Mouse (Mus musculus): ENCODE results near the gene Ccne1. TPM values are rescaled to one million over a fixed set of nuclear protein-coding genes. Genes with fewer than 3 reads are reported as not detected.

The Ccne1 gene
- polyA plus RNA-seq, 1 experiment from 2014 or later = 61.4 TPM

- Histone ChIP-seq H3K4me3 (no peak overlapping the region), H3K9me3 (no peaks in the 10 kb centered on the region), H3K9ac (no peak overlapping the region), H3K27me3 (peaks cover 4% of the 10 kb centered on the region; the same call in 1 of the 2 replicates), H3K4me2 (no peak overlapping the region), H3K4me1 (peaks cover 17% of the 10 kb centered on the region), H3K36me3 (no peaks in the 10 kb centered on the region), H3K27ac (no peak overlapping the region)
- 76% methylated on average over 7 of the region's 7 CpGs for WGBS
- no peak for ATAC-seq (ENCODE audit: insufficient number of reproducible peaks, insufficient read depth, low FRiP score, low TSS enrichment, low read depth)
These were observed 17.2 kb downstream of the Ccne1 start for GRCm38 (mm10) chr7:38089930-38090675.

- Histone ChIP-seq H3K9me3 (no peaks in the 10 kb centered on the region), H3K36me3 (no peaks in the 10 kb centered on the region), H3K27me3 (peaks cover 4% of the 10 kb centered on the region; the same call in 1 of the 2 replicates), H3K4me3 (no peak overlapping the region), H3K27ac (no peak overlapping the region), H3K4me1 (peaks cover 17% of the 10 kb centered on the region), H3K4me2 (no peak overlapping the region), H3K9ac (no peak overlapping the region)
- WGBS = 76% methylated on average over 2 of the region's 2 CpGs
- no peak for ATAC-seq (ENCODE audit: insufficient number of reproducible peaks, insufficient read depth, low FRiP score, low TSS enrichment, low read depth)
These were observed 18.9 kb downstream of the Ccne1 start for GRCm38 (mm10) chr7:38088456-38088855.

GRCm38 (mm10) chr7:38087856-38088255 lies 19.5 kb downstream of the Ccne1 start:
- no peak for ATAC-seq (ENCODE audit: insufficient number of reproducible peaks, insufficient read depth, low FRiP score, low TSS enrichment, low read depth)
- 81% methylated on average over 8 of the region's 8 CpGs for WGBS
- H3K27ac ChIP-seq = no peak overlapping the region
- H3K4me1 ChIP-seq = peaks cover 15% of the 10 kb centered on the region
- H3K9me3 ChIP-seq = no peaks in the 10 kb centered on the region
- H3K4me3 ChIP-seq = no peak overlapping the region
- H3K27me3 ChIP-seq = peaks cover 4% of the 10 kb centered on the region; the same call in 1 of the 2 replicates
- no peak overlapping the region for H3K4me2 ChIP-seq
- H3K9ac ChIP-seq = no peak overlapping the region
- no peaks in the 10 kb centered on the region for H3K36me3 ChIP-seq

GRCm38 (mm10) chr7:38086401-38086800 lies 20.9 kb downstream of the Ccne1 start:
- peaks cover 15% of the 10 kb centered on the region for H3K4me1 ChIP-seq
- H3K9ac ChIP-seq = 0 out of 2 replicates have a peak overlapping the region, but pooled peaks have one; percentile 27
- H3K27ac ChIP-seq = peak overlapping the region; percentile 55; the same call in 1 of the 2 replicates
- H3K36me3 ChIP-seq = no peaks in the 10 kb centered on the region
- no peaks in the 10 kb centered on the region for H3K9me3 ChIP-seq
- H3K4me2 ChIP-seq = peak overlapping the region; percentile 89
- WGBS = 33% methylated on average over 8 of the region's 8 CpGs
- H3K4me3 ChIP-seq = peak overlapping the region; percentile 50; the same call in 1 of the 2 replicates
- no peak for ATAC-seq (ENCODE audit: insufficient number of reproducible peaks, insufficient read depth, low FRiP score, low TSS enrichment, low read depth)
- peaks cover 4% of the 10 kb centered on the region; the same call in 1 of the 2 replicates for H3K27me3 ChIP-seq

GRCm38 (mm10) chr7:38085573-38086211 lies 21.6 kb downstream of the Ccne1 start:
- peaks cover 4% of the 10 kb centered on the region; the same call in 1 of the 2 replicates for H3K27me3 ChIP-seq
- no peaks in the 10 kb centered on the region for H3K36me3 ChIP-seq
- H3K27ac ChIP-seq = peak overlapping the region; percentile 55; the same call in 1 of the 2 replicates
- H3K9me3 ChIP-seq = no peaks in the 10 kb centered on the region
- peak overlapping the region; percentile 89 for H3K4me2 ChIP-seq
- H3K4me1 ChIP-seq = peaks cover 15% of the 10 kb centered on the region
- peak overlapping the region; percentile 50 for H3K4me3 ChIP-seq
- under 1% methylated on average over 35 of the region's 35 CpGs for WGBS
- peak overlapping the region; percentile 69 for H3K9ac ChIP-seq
- peak; percentile 29 for ATAC-seq (ENCODE audit: insufficient number of reproducible peaks, insufficient read depth, low FRiP score, low TSS enrichment, low read depth)

- peaks cover 4% of the 10 kb centered on the region; the same call in 1 of the 2 replicates for H3K27me3 ChIP-seq
- no peaks in the 10 kb centered on the region for H3K36me3 ChIP-seq
- under 1% methylated on average over 64 of the region's 65 CpGs for WGBS
- peaks cover 15% of the 10 kb centered on the region for H3K4me1 ChIP-seq
- peak overlapping the region; percentile 50 for H3K4me3 ChIP-seq
- H3K9me3 ChIP-seq = no peaks in the 10 kb centered on the region
- peak overlapping the region; percentile 55; the same call in 1 of the 2 replicates for H3K27ac ChIP-seq
- ATAC-seq (ENCODE audit: insufficient number of reproducible peaks, insufficient read depth, low FRiP score, low TSS enrichment, low read depth) = peak; percentile 96
- peak overlapping the region; percentile 89 for H3K4me2 ChIP-seq
- peak overlapping the region; percentile 69 for H3K9ac ChIP-seq
These were observed 22.4 kb downstream of the Ccne1 start for GRCm38 (mm10) chr7:38084778-38085572.

GRCm38 (mm10) chr7:38082971-38083370 lies 24.4 kb downstream of the Ccne1 start:
- no peak overlapping the region for H3K4me3 ChIP-seq
- H3K4me2 ChIP-seq = no peak overlapping the region
- H3K36me3 ChIP-seq = no peaks in the 10 kb centered on the region
- no peak overlapping the region for H3K27ac ChIP-seq
- no peaks in the 10 kb centered on the region for H3K9me3 ChIP-seq
- no peak for ATAC-seq (ENCODE audit: insufficient number of reproducible peaks, insufficient read depth, low FRiP score, low TSS enrichment, low read depth)
- no peak overlapping the region for H3K9ac ChIP-seq
- peaks cover 15% of the 10 kb centered on the region for H3K4me1 ChIP-seq
- H3K27me3 ChIP-seq = peaks cover 4% of the 10 kb centered on the region; the same call in 1 of the 2 replicates

GRCm38 (mm10) chr7:38077189-38077588 lies 30.1 kb downstream of the Ccne1 start:
- Histone ChIP-seq H3K27me3 (peaks cover 11% of the 10 kb centered on the region), H3K27ac (no peak overlapping the region), H3K4me2 (no peak overlapping the region), H3K9me3 (no peaks in the 10 kb centered on the region), H3K4me3 (no peak overlapping the region), H3K4me1 (no peaks in the 10 kb centered on the region), H3K9ac (no peak overlapping the region), H3K36me3 (no peaks in the 10 kb centered on the region)
- 71% methylated on average over 7 of the region's 7 CpGs for WGBS
- no peak for ATAC-seq (ENCODE audit: insufficient number of reproducible peaks, insufficient read depth, low FRiP score, low TSS enrichment, low read depth)

- no peak for ATAC-seq (ENCODE audit: insufficient number of reproducible peaks, insufficient read depth, low FRiP score, low TSS enrichment, low read depth)
- Histone ChIP-seq H3K4me3 (no peak overlapping the region), H3K27ac (no peak overlapping the region), H3K27me3 (peaks cover 11% of the 10 kb centered on the region), H3K4me1 (no peaks in the 10 kb centered on the region), H3K9me3 (no peaks in the 10 kb centered on the region), H3K36me3 (no peaks in the 10 kb centered on the region), H3K4me2 (no peak overlapping the region), H3K9ac (no peak overlapping the region)
- WGBS = 51% methylated on average over 6 of the region's 6 CpGs
These were observed 31.8 kb downstream of the Ccne1 start for GRCm38 (mm10) chr7:38075487-38075886.

- H3K36me3 ChIP-seq = no peaks in the 10 kb centered on the region
- WGBS = 45% methylated on average over 10 of the region's 10 CpGs
- no peak overlapping the region for H3K4me3 ChIP-seq
- peak overlapping the region; percentile 28; the same call in 1 of the 2 replicates for H3K9ac ChIP-seq
- no peak for ATAC-seq (ENCODE audit: insufficient number of reproducible peaks, insufficient read depth, low FRiP score, low TSS enrichment, low read depth)
- H3K4me1 ChIP-seq = no peaks in the 10 kb centered on the region
- H3K27me3 ChIP-seq = peaks cover 11% of the 10 kb centered on the region
- H3K9me3 ChIP-seq = no peaks in the 10 kb centered on the region
- H3K27ac ChIP-seq = no peak overlapping the region
- peak overlapping the region; percentile 44 for H3K4me2 ChIP-seq
These were observed 32.4 kb downstream of the Ccne1 start for GRCm38 (mm10) chr7:38074920-38075319.

- no peaks in the 10 kb centered on the region for H3K9me3 ChIP-seq
- H3K4me1 ChIP-seq = no peaks in the 10 kb centered on the region
- peaks cover 11% of the 10 kb centered on the region for H3K27me3 ChIP-seq
- H3K4me2 ChIP-seq = peak overlapping the region; percentile 44
- no peak overlapping the region for H3K4me3 ChIP-seq
- H3K9ac ChIP-seq = peak overlapping the region; percentile 28; the same call in 1 of the 2 replicates
- WGBS = 3% methylated on average over 14 of the region's 14 CpGs
- no peak overlapping the region for H3K27ac ChIP-seq
- no peaks in the 10 kb centered on the region for H3K36me3 ChIP-seq
- ATAC-seq (ENCODE audit: insufficient number of reproducible peaks, insufficient read depth, low FRiP score, low TSS enrichment, low read depth) = no peak
These were observed 32.8 kb downstream of the Ccne1 start for GRCm38 (mm10) chr7:38074514-38074913.
